18 mouse cellular contexts compared by ENCODE assay signal in the genomic region with DNA sequence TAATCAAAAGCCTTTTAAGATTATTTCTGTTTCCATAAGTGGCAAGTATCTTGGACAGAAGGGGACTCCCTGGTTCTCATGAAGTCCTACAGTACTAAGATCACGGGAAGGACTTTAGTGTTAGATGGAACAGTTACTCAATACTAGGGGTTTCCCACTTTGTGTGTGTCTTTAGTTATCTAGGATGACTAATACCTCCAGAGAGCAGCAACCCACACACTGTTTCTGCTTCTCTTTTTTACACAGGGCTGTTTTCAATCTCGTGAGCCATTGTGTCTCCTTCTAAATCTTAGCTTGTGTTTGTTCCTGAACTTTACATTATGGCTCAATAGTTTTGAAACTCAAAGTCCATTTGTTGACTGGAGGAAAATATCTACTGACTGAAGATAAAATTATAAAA.
DNase-seq lines count a peak whose midpoint lies in the region; TF ChIP-seq lines count a peak whose summit lies in the region.
"Had no signal": no experiment of that assay in that cellular context is flagged by ENCODE, and none has a peak within 500 bp of the region (broad histone marks: within the 10 kb centered on the region; RNA-seq: fewer than 3 reads in every experiment).

No protein-coding gene starts in this region.

- in situ Hi-C loops in CH12.LX (cut with MboI; ENCODE audit: low pct_ligation_motif_present, low pct_unique_long_range_greater_than_20kb, low sequenced_read_pairs) = no loop called here

- dilution Hi-C loops in CH12.LX (cut with MboI; ENCODE audit: extremely low pct_ligation_motif_present, extremely low pct_unique_long_range_greater_than_20kb, low sequenced_read_pairs) = no loop called here

- no peak for TF ChIP-seq RAD21 in CH12.LX (IDR thresholded peaks at IDR 0.05; ENCODE audit: low read depth, low read length)

- no peaks in the 10 kb centered on the region for H3K27me3 ChIP-seq in CH12.LX (replicated peaks)
- H3K27me3 ChIP-seq: Patski had no signal

- peak; percentile 49; the same call in 1 of the 2 replicates for TF ChIP-seq EP300 in CH12.LX (IDR thresholded peaks at IDR 0.05; ENCODE audit: low read length)

- TF ChIP-seq POLR2A in CH12.LX (IDR thresholded peaks at IDR 0.05; ENCODE audit: low read depth, low read length) = no peak

- H3K9ac ChIP-seq in CH12.LX (ENCODE audit: insufficient read depth, low read depth) = no peak overlapping the region

- H3K79me2 ChIP-seq in CH12.LX (replicated peaks; ENCODE audit: control insufficient read depth, extremely low read depth, insufficient read depth, poor library complexity, severe bottlenecking) = no peaks in the 10 kb centered on the region

- DNase-seq in 416B (ENCODE audit: low read depth) (peak; percentile 35), CH12.LX (ENCODE audit: extremely low read depth) (peak; percentile 39)
- no peak for DNase-seq in natural killer cell, adult 2 months (ENCODE audit: low spot score in 2 of 2)
- DNase-seq in right cerebral cortex, postnatal 36 days (ENCODE audit: low spot score in 2 of 2) = no peak
- DNase-seq: adrenal gland, adult 2 months; adrenal gland, adult 8-10 months; adrenal gland, postnatal 10 days; adrenal gland, postnatal 14 days; adrenal gland, postnatal 25 days; adrenal gland, postnatal 36 days; B cell, adult 2 months; cerebellum, adult 11 months; cerebellum, adult 11-12 months; cerebellum, adult 18-20 months; cerebellum, adult 2 months; cerebellum, adult 8-10 months had no signal

- H3K4me1 ChIP-seq in CH12.LX (ENCODE audit: control insufficient read depth in 1 of 2, insufficient read depth in 2 of 2) = peaks cover 0 to 10% of the 10 kb centered on the region in 2 experiments; a peak in 2 of 4 replicates

- no peak overlapping the region for H3K27ac ChIP-seq in CH12.LX (ENCODE audit: insufficient read depth, low read depth)

- no peak overlapping the region for H3K4me3 ChIP-seq in CH12.LX (replicated peaks in 1 of 3; ENCODE audit: low read depth in 2 of 3, low read length in 2 of 3, poor library complexity in 1 of 3)

- H3K36me3 ChIP-seq in CH12.LX (replicated peaks in 1 of 2; ENCODE audit: control insufficient read depth in 1 of 2, insufficient read depth in 1 of 2, low read length in 1 of 2) = no peaks in the 10 kb centered on the region
- H3K36me3 ChIP-seq: G1E had no signal

- no peaks in the 10 kb centered on the region for H3K9me3 ChIP-seq in CH12.LX (replicated peaks; ENCODE audit: low read length)
- H3K9me3 ChIP-seq: G1E had no signal

- no peak overlapping the region for H3K4me2 ChIP-seq in CH12.LX (ENCODE audit: insufficient read depth, low read depth, poor library complexity, severe bottlenecking)

- no peak for TF ChIP-seq CTCF in CH12.LX (conservative IDR thresholded peaks at IDR 0.05 in 1 of 2, IDR thresholded peaks at IDR 0.05 in 1 of 2; ENCODE audit: low read depth in 2 of 2, low read length in 2 of 2)

TF ChIP-seq in CH12.LX, 34 proteins besides CTCF, POLR2A, EP300 and RAD21:
- TF ChIP-seq ZKSCAN1 (IDR thresholded peaks at IDR 0.05; ENCODE audit: borderline replicate concordance, low read depth, low read length) (no peak), TCF12 (IDR thresholded peaks at IDR 0.05; ENCODE audit: low read depth, low read length) (no peak), MEF2A (IDR thresholded peaks at IDR 0.05; ENCODE audit: borderline replicate concordance, low read depth, low read length) (0 out of 2 replicates have a peak, but pooled peaks have one; percentile 15), UBTF (IDR thresholded peaks at IDR 0.05; ENCODE audit: low read depth, low read length) (no peak), GABPA (IDR thresholded peaks at IDR 0.05; ENCODE audit: insufficient replicate concordance, low read depth, low read length) (no peak), NELFE (IDR thresholded peaks at IDR 0.05; ENCODE audit: low read depth, low read length) (no peak), KAT2A (IDR thresholded peaks at IDR 0.05; ENCODE audit: insufficient replicate concordance, low read length) (no peak), HCFC1 (IDR thresholded peaks at IDR 0.05; ENCODE audit: low read depth, low read length) (no peak), BHLHE40 (IDR thresholded peaks at IDR 0.05; ENCODE audit: low read depth, low read length) (peak; percentile 84), E2F4 (IDR thresholded peaks at IDR 0.05; ENCODE audit: insufficient replicate concordance, low read depth, low read length) (no peak), PAX5 (IDR thresholded peaks at IDR 0.05; ENCODE audit: low read length) (no peak), MAX (IDR thresholded peaks at IDR 0.05; ENCODE audit: low read length) (no peak), MAZ (IDR thresholded peaks at IDR 0.05; ENCODE audit: low read depth, low read length) (no peak), SMC3 (IDR thresholded peaks at IDR 0.05; ENCODE audit: low read depth, low read length) (no peak), POLR2AphosphoS2 (IDR thresholded peaks at IDR 0.05; ENCODE audit: low read depth, low read length) (no peak), ETS1 (conservative IDR thresholded peaks at IDR 0.05; ENCODE audit: low read depth, low read length) (peak; percentile 53)
TF ChIP-seq in CH12.LX: peak in this region for 3.

Comparison
In these comparisons a context has a peak if more than half of its experiments do, and no peak if none do; other contexts are left out.
1. DNase-seq: peak in 416B (single experiment) and CH12.LX (single experiment); none in natural killer cell, adult 2 months (0 of 2) and right cerebral cortex, postnatal 36 days (0 of 2).